Mouse (Mus musculus) splenic B cell, adult 2 months (primary cell): ENCODE results near the gene Dner.

Source experiments
- DNase-seq: peaks from one replicate; pipeline ENCODE4 v3.0.0-alpha.2; 2011; ENCODE audit warnings: low read depth, low spot score
- H3K27me3 ChIP-seq: 2 replicates; pipeline ENCODE4 v1.6.1; 2012; ENCODE audit warnings: mild to moderate bottlenecking, low read length, moderate library complexity, mixed read lengths; ENCODE audit not compliant: control insufficient read depth, poor library complexity, insufficient read depth, severe bottlenecking
- H3K36me3 ChIP-seq: 2 replicates; pipeline ENCODE4 v1.6.1; 2012; ENCODE audit warnings: mild to moderate bottlenecking, low read length, moderate library complexity, mixed read lengths; ENCODE audit not compliant: control insufficient read depth, poor library complexity, insufficient read depth, severe bottlenecking

Gene Dner

GRCm38 (mm10) chr1:84677910-84678309 is 18.1 kb downstream of the Dner start:
- no peak for DNase-seq
- Histone ChIP-seq H3K27me3 (no peaks in the 10 kb centered on the region; the same call in 1 of the 2 replicates), H3K36me3 (no peaks in the 10 kb centered on the region)

- no peaks in the 10 kb centered on the region for H3K27me3 ChIP-seq
- H3K36me3 ChIP-seq: no peaks in the 10 kb centered on the region
- DNase-seq: no peak
These were observed 27.7 kb downstream of the Dner start for GRCm38 (mm10) chr1:84668100-84668846.

- Histone ChIP-seq H3K36me3 (no peaks in the 10 kb centered on the region), H3K27me3 (no peaks in the 10 kb centered on the region)
- DNase-seq: no peak
These were observed 28.4 kb downstream of the Dner start for GRCm38 (mm10) chr1:84667660-84668059.

GRCm38 (mm10) chr1:84664377-84665118 is 31.5 kb downstream of the Dner start:
- Histone ChIP-seq H3K36me3 (no peaks in the 10 kb centered on the region), H3K27me3 (no peaks in the 10 kb centered on the region)
- no peak for DNase-seq

GRCm38 (mm10) chr1:84646781-84647180 is 49.2 kb downstream of the Dner start:
- Histone ChIP-seq H3K27me3 (no peaks in the 10 kb centered on the region), H3K36me3 (no peaks in the 10 kb centered on the region)
- no peak for DNase-seq

GRCm38 (mm10) chr1:84640463-84640862 is 55.6 kb downstream of the Dner start:
- H3K27me3 ChIP-seq: no peaks in the 10 kb centered on the region
- no peak for DNase-seq
- H3K36me3 ChIP-seq: no peaks in the 10 kb centered on the region

- no peaks in the 10 kb centered on the region for H3K27me3 ChIP-seq
- DNase-seq: no peak
These were observed 59.1 kb downstream of the Dner start for GRCm38 (mm10) chr1:84636890-84637289.

GRCm38 (mm10) chr1:84628244-84628643 is 67.8 kb downstream of the Dner start:
- no peaks in the 10 kb centered on the region for H3K36me3 ChIP-seq
- DNase-seq: no peak

More at GRCm38 (mm10) chr1:84636890-84637289, 59.1 kb downstream of the Dner start:
- no peaks in the 10 kb centered on the region for H3K36me3 ChIP-seq

GRCm38 (mm10) chr1:84622978-84623554 is 73.0 kb downstream of the Dner start:
- DNase-seq: no peak
- Histone ChIP-seq H3K36me3 (no peaks in the 10 kb centered on the region), H3K27me3 (no peaks in the 10 kb centered on the region; the same call in 1 of the 2 replicates)

More at GRCm38 (mm10) chr1:84628244-84628643, 67.8 kb downstream of the Dner start:
- no peaks in the 10 kb centered on the region for H3K27me3 ChIP-seq

GRCm38 (mm10) chr1:84621308-84621707 is 74.7 kb downstream of the Dner start:
- no peaks in the 10 kb centered on the region for H3K36me3 ChIP-seq
- H3K27me3 ChIP-seq: no peaks in the 10 kb centered on the region; the same call in 1 of the 2 replicates
- no peak for DNase-seq

- H3K27me3 ChIP-seq: no peaks in the 10 kb centered on the region; the same call in 1 of the 2 replicates
- no peaks in the 10 kb centered on the region for H3K36me3 ChIP-seq
- no peak for DNase-seq
These were observed 76.8 kb downstream of the Dner start for GRCm38 (mm10) chr1:84619131-84619760.

GRCm38 (mm10) chr1:84618094-84618493 is 77.9 kb downstream of the Dner start:
- H3K27me3 ChIP-seq: no peaks in the 10 kb centered on the region; the same call in 1 of the 2 replicates
- no peak for DNase-seq
- no peaks in the 10 kb centered on the region for H3K36me3 ChIP-seq

GRCm38 (mm10) chr1:84616133-84616532 is 79.9 kb downstream of the Dner start:
- no peaks in the 10 kb centered on the region for H3K36me3 ChIP-seq
- H3K27me3 ChIP-seq: no peaks in the 10 kb centered on the region; the same call in 1 of the 2 replicates
- DNase-seq: no peak

GRCm38 (mm10) chr1:84614596-84614995 is 81.4 kb downstream of the Dner start:
- H3K36me3 ChIP-seq: no peaks in the 10 kb centered on the region
- no peaks in the 10 kb centered on the region; the same call in 1 of the 2 replicates for H3K27me3 ChIP-seq
- no peak for DNase-seq
